Mouse (Mus musculus) neutrophil, adult 65 days (primary cell): ENCODE data around the gene Alkbh2. TPM values are rescaled to one million over a fixed set of nuclear protein-coding genes. Genes with fewer than 3 reads are reported as not detected.

Experiments
- total RNA-seq: library from RNA; stranded (reverse); gene quantifications from 2 replicates; pipeline ENCODE4 v1.2.4, GENCODE M21; 2023

Gene Alkbh2
- total RNA-seq, result 2.0 TPM in 1 of 2 replicates, not detected in the other

GRCm38 (mm10) chr5:114127374-114128349 is at the start of gene Alkbh2:
Alkbh2 (minus strand) TSS chr5:114128218.

GRCm38 (mm10) chr5:114146028-114146888 is 18.2 kb upstream of the Alkbh2 start, which contains the start of gene Acacb:
Acacb (plus strand) TSS chr5:114146535.

GRCm38 (mm10) chr5:114130211-114130605 is 2.2 kb upstream of the Alkbh2 start, which contains the start of gene Ung:
Ung (plus strand) TSS chr5:114130386.

GRCm38 (mm10) chr5:114091057-114091807 is 36.8 kb downstream of the Alkbh2 start, which contains the start of gene Svop:
Svop (minus strand) TSS chr5:114091570.

Other genes starting within 250 kb of the Alkbh2 start
- gene Coro1c, start 219.5 kb downstream of the Alkbh2 start, total RNA-seq, result 105 and 165 TPM in 2 replicates
- gene Ssh1, start 134.3 kb downstream of the Alkbh2 start, total RNA-seq, result 7.4 and 9.2 TPM in 2 replicates
- gene Dao, start 124.5 kb downstream of the Alkbh2 start, total RNA-seq, result not detected in 2 replicates
- gene Usp30, start 62.8 kb downstream of the Alkbh2 start, total RNA-seq, result 7.0 and 14.4 TPM in 2 replicates
- gene Svop, start 36.6 kb downstream of the Alkbh2 start, total RNA-seq, result not detected in 2 replicates
- 3.7 and 4.6 TPM in 2 replicates for gene Ung, start 2.2 kb upstream of the Alkbh2 start, total RNA-seq
- 2.4 and 3.6 TPM in 2 replicates for gene Acacb, start 18.3 kb upstream of the Alkbh2 start, total RNA-seq
- not detected in 2 replicates for gene Foxn4, start 145.6 kb upstream of the Alkbh2 start, total RNA-seq
- gene Myo1h, start 160.9 kb upstream of the Alkbh2 start, total RNA-seq, result 1.4 and 3.4 TPM in 2 replicates